In genomic region chr5:39418795-39419194, GRCm38 (mm10) we compare ENCODE assay signal across 18 mouse cellular contexts.
DNase-seq lines count a peak whose midpoint lies in the region; ATAC-seq and TF ChIP-seq lines count a peak whose summit lies in the region.
"Had no signal": no experiment of that assay in that cellular context is flagged by ENCODE, and none has a peak within 500 bp of the region (broad histone marks: within the 10 kb centered on the region; RNA-seq: fewer than 3 reads in every experiment).

No protein-coding gene starts in this region.

- H3K4me1 ChIP-seq in midbrain, embryonic 14.5 days (ENCODE audit: control insufficient read depth, insufficient read depth, low read length): 0 out of 2 replicates have a peak, but pooled peaks cover 3% of the 10 kb centered on the region
- no peaks in the 10 kb centered on the region for H3K4me1 ChIP-seq in midbrain, embryonic 15.5 days
- peaks cover 10% of the 10 kb centered on the region for H3K4me1 ChIP-seq in forebrain, embryonic 16.5 days (replicated peaks; ENCODE audit: control insufficient read depth, insufficient read depth, low read length)
- H3K4me1 ChIP-seq in liver, embryonic 12.5 days: no peaks in the 10 kb centered on the region
- H3K4me1 ChIP-seq: heart, embryonic 10.5 days; kidney, embryonic 15.5 days had no signal

- TF ChIP-seq CTCF in layer of hippocampus, adult 2 months (conservative IDR thresholded peaks at IDR 0.05): no peak

- ATAC-seq in midbrain, embryonic 14.5 days (ENCODE audit: low FRiP score, low TSS enrichment): no peak
- ATAC-seq in midbrain, embryonic 15.5 days (replicated peaks): no peak
- peak; percentile 47 for ATAC-seq in forebrain, embryonic 16.5 days
- ATAC-seq in liver, embryonic 12.5 days: no peak
- ATAC-seq: intestine, embryonic 16.5 days; lung, postnatal 0 days had no signal

- no peaks in the 10 kb centered on the region for H3K27me3 ChIP-seq in midbrain, embryonic 14.5 days (ENCODE audit: control insufficient read depth, insufficient read depth, low read length)
- no peaks in the 10 kb centered on the region for H3K27me3 ChIP-seq in midbrain, embryonic 15.5 days (replicated peaks)
- no peaks in the 10 kb centered on the region for H3K27me3 ChIP-seq in forebrain, embryonic 16.5 days (replicated peaks; ENCODE audit: control insufficient read depth, insufficient read depth, low read length)
- no peaks in the 10 kb centered on the region for H3K27me3 ChIP-seq in liver, embryonic 12.5 days (replicated peaks)
- H3K27me3 ChIP-seq: embryonic facial prominence, embryonic 13.5 days; hindbrain, embryonic 12.5 days; kidney, embryonic 15.5 days had no signal

- no peaks in the 10 kb centered on the region for H3K9me3 ChIP-seq in midbrain, embryonic 14.5 days (ENCODE audit: control insufficient read depth, low read length)
- H3K9me3 ChIP-seq in midbrain, embryonic 15.5 days: no peaks in the 10 kb centered on the region
- no peaks in the 10 kb centered on the region for H3K9me3 ChIP-seq in forebrain, embryonic 16.5 days (ENCODE audit: control insufficient read depth, low read length)
- no peaks in the 10 kb centered on the region for H3K9me3 ChIP-seq in liver, embryonic 12.5 days (replicated peaks)
- H3K9me3 ChIP-seq: embryonic facial prominence, embryonic 13.5 days; heart, embryonic 10.5 days; hindbrain, embryonic 12.5 days; kidney, embryonic 15.5 days had no signal

- WGBS in midbrain, embryonic 14.5 days: 98% methylated on average over 1 of the region's 1 CpGs
- WGBS in midbrain, embryonic 15.5 days: 91% methylated on average over 1 of the region's 1 CpGs
- WGBS in forebrain, embryonic 16.5 days: 51% methylated on average over 1 of the region's 1 CpGs
- 61% methylated on average over 1 of the region's 1 CpGs for WGBS in liver, embryonic 12.5 days (ENCODE audit: insufficient replicate concordance)

- no peak overlapping the region for H3K27ac ChIP-seq in midbrain, embryonic 14.5 days (replicated peaks; ENCODE audit: low read depth, low read length)
- H3K27ac ChIP-seq in midbrain, embryonic 15.5 days: no peak overlapping the region
- no peak overlapping the region for H3K27ac ChIP-seq in forebrain, embryonic 16.5 days (ENCODE audit: low read length)
- H3K27ac ChIP-seq in layer of hippocampus, adult 2 months: no peak overlapping the region
- no peak overlapping the region for H3K27ac ChIP-seq in liver, embryonic 12.5 days
- H3K27ac ChIP-seq: embryonic facial prominence, embryonic 13.5 days; heart, embryonic 10.5 days; hindbrain, embryonic 12.5 days; kidney, embryonic 15.5 days; liver, embryonic 14.5 days had no signal

- DNase-seq in midbrain, embryonic 14.5 days: peak; percentile 40
- DNase-seq in cerebellum, adult 11 months: peak; percentile 51
- DNase-seq in cerebellum, adult 9-10 months: peak; percentile 77
- no peak for DNase-seq in layer of hippocampus, adult 2 months (ENCODE audit: low spot score in 2 of 2)
- DNase-seq: gastrocnemius, postnatal 36 days; heart, postnatal 10 days; thymus, postnatal 36 days had no signal

- H3K9ac ChIP-seq in midbrain, embryonic 14.5 days (replicated peaks; ENCODE audit: low read length): no peak overlapping the region
- no peak overlapping the region for H3K9ac ChIP-seq in midbrain, embryonic 15.5 days
- no peak overlapping the region for H3K9ac ChIP-seq in forebrain, embryonic 16.5 days (replicated peaks; ENCODE audit: low read depth, low read length)
- no peak overlapping the region for H3K9ac ChIP-seq in liver, embryonic 12.5 days
- H3K9ac ChIP-seq: embryonic facial prominence, embryonic 13.5 days; hindbrain, embryonic 12.5 days; kidney, embryonic 15.5 days; liver, embryonic 14.5 days had no signal

- no peak overlapping the region for H3K4me3 ChIP-seq in midbrain, embryonic 14.5 days (replicated peaks; ENCODE audit: low read depth, low read length)
- no peak overlapping the region for H3K4me3 ChIP-seq in midbrain, embryonic 15.5 days
- no peak overlapping the region for H3K4me3 ChIP-seq in forebrain, embryonic 16.5 days (replicated peaks; ENCODE audit: low read length)
- H3K4me3 ChIP-seq in layer of hippocampus, adult 2 months: no peak overlapping the region
- no peak overlapping the region for H3K4me3 ChIP-seq in liver, embryonic 12.5 days
- H3K4me3 ChIP-seq: embryonic facial prominence, embryonic 13.5 days; heart, embryonic 10.5 days; hindbrain, embryonic 12.5 days; kidney, embryonic 15.5 days had no signal

- no peaks in the 10 kb centered on the region for H3K36me3 ChIP-seq in midbrain, embryonic 14.5 days (ENCODE audit: control insufficient read depth, insufficient read depth, low read length)
- no peaks in the 10 kb centered on the region for H3K36me3 ChIP-seq in midbrain, embryonic 15.5 days (replicated peaks)
- no peaks in the 10 kb centered on the region for H3K36me3 ChIP-seq in forebrain, embryonic 16.5 days (ENCODE audit: control insufficient read depth, insufficient read depth)
- H3K36me3 ChIP-seq in liver, embryonic 12.5 days: no peaks in the 10 kb centered on the region
- H3K36me3 ChIP-seq: embryonic facial prominence, embryonic 13.5 days; G1E; heart, embryonic 10.5 days; hindbrain, embryonic 12.5 days; kidney, embryonic 15.5 days had no signal

- H3K4me2 ChIP-seq in midbrain, embryonic 14.5 days (ENCODE audit: low read length): no peak overlapping the region
- no peak overlapping the region for H3K4me2 ChIP-seq in midbrain, embryonic 15.5 days
- H3K4me2 ChIP-seq in forebrain, embryonic 16.5 days (ENCODE audit: low read length): no peak overlapping the region
- H3K4me2 ChIP-seq in liver, embryonic 12.5 days: no peak overlapping the region
- H3K4me2 ChIP-seq: embryonic facial prominence, embryonic 13.5 days; hindbrain, embryonic 12.5 days; kidney, embryonic 15.5 days had no signal

Comparison
In these comparisons a context has a peak if more than half of its experiments do, and no peak if none do; other contexts are left out.
1. DNase-seq: peak in midbrain, embryonic 14.5 days (single experiment), cerebellum, adult 11 months (single experiment) and cerebellum, adult 9-10 months (single experiment); none in layer of hippocampus, adult 2 months (0 of 2).